Mouse (Mus musculus) neutrophil, adult 5-6 weeks (primary cell): ENCODE measurements around the gene Olfr1199. TPM values are rescaled to one million over a fixed set of nuclear protein-coding genes. Genes with fewer than 3 reads are reported as not detected.

ENCODE experiments used
- ATAC-seq: fragments of 151-379, 151-347 bp; 2 replicates; pipeline ENCODE4 v1.8.0; 2017; ENCODE audit warnings: mild to moderate bottlenecking, moderate TSS enrichment; ENCODE audit not compliant: insufficient number of reproducible peaks, poor library complexity, low FRiP score, severe bottlenecking; ENCODE audit errors: extremely low read depth
- total RNA-seq: library from RNA; stranded (forward); fragments of 200-1000 nt; gene quantifications from 2 replicates; pipeline ENCODE4 v1.2.3, GENCODE M21; 2017

Gene Olfr1199
- total RNA-seq = not detected in 2 replicates

- no peak for ATAC-seq
These were observed at the start of gene Olfr1199 for GRCm38 (mm10) chr2:88760369-88760768. Gene Olfr1199, minus strand, starts transcription at chr2:88760469.

- ATAC-seq = no peak
These were observed 32.5 kb upstream of the Olfr1199 start, which contains the start of gene Olfr1201 for GRCm38 (mm10) chr2:88792736-88793135. Gene Olfr1201, plus strand, starts transcription at chr2:88793036.

- ATAC-seq = no peak
These were observed 10.1 kb upstream of the Olfr1199 start, which contains the start of gene Olfr1200 for GRCm38 (mm10) chr2:88770388-88770787. Gene Olfr1200, minus strand, starts transcription at chr2:88770488.

GRCm38 (mm10) chr2:88751270-88751669 lies 9.0 kb downstream of the Olfr1199 start, which contains the start of gene Olfr1198:
Gene Olfr1198, minus strand, starts transcription at chr2:88751370.
- no peak for ATAC-seq

- ATAC-seq = no peak
These were observed 16.9 kb downstream of the Olfr1199 start for GRCm38 (mm10) chr2:88743379-88743778.

- ATAC-seq = no peak
These were observed 28.0 kb downstream of the Olfr1199 start, which contains the start of gene Olfr1197 for GRCm38 (mm10) chr2:88732266-88732665. Gene Olfr1197, minus strand, starts transcription at chr2:88732366.

- ATAC-seq = no peak
These were observed 55.8 kb downstream of the Olfr1199 start, which contains the start of gene Olfr1196 for GRCm38 (mm10) chr2:88704497-88704896. Gene Olfr1196, minus strand, starts transcription at chr2:88704597.

Other genes starting within 250 kb of the Olfr1199 start
- gene Olfr1186, start 241.9 kb downstream of the Olfr1199 start, total RNA-seq = not detected in 2 replicates
- gene Olfr1188, start 203.5 kb downstream of the Olfr1199 start, total RNA-seq = not detected in 2 replicates
- gene Olfr1189, start 174.0 kb downstream of the Olfr1199 start, total RNA-seq = not detected in 2 replicates
- gene Olfr1191-ps1, start 119.9 kb downstream of the Olfr1199 start, total RNA-seq = not detected in 2 replicates
- 0.12 TPM in 1 of 2 replicates, not detected in the other for gene Olfr1192-ps1, start 112.0 kb downstream of the Olfr1199 start, total RNA-seq
- gene Olfr1193, start 84.8 kb downstream of the Olfr1199 start, total RNA-seq = not detected in 2 replicates
- not detected in 2 replicates for gene Olfr1195, start 71.3 kb downstream of the Olfr1199 start, total RNA-seq
- not detected in 2 replicates for gene Olfr1196, start 55.9 kb downstream of the Olfr1199 start, total RNA-seq
- not detected in 2 replicates for gene Olfr1197, start 28.1 kb downstream of the Olfr1199 start, total RNA-seq
- gene Olfr1198, start 9.1 kb downstream of the Olfr1199 start, total RNA-seq = not detected in 2 replicates
- gene Olfr1200, start 10.0 kb upstream of the Olfr1199 start, total RNA-seq = not detected in 2 replicates
- gene Olfr1201, start 32.6 kb upstream of the Olfr1199 start, total RNA-seq = not detected in 2 replicates
- gene Olfr1202, start 54.0 kb upstream of the Olfr1199 start, total RNA-seq = not detected in 2 replicates
- not detected in 2 replicates for gene Olfr1205, start 69.3 kb upstream of the Olfr1199 start, total RNA-seq
- not detected in 2 replicates for gene Olfr1204, start 88.8 kb upstream of the Olfr1199 start, total RNA-seq
- not detected in 2 replicates for gene Olfr1206, start 102.8 kb upstream of the Olfr1199 start, total RNA-seq
- gene Olfr1208, start 141.8 kb upstream of the Olfr1199 start, total RNA-seq = 0.25 TPM in 1 of 2 replicates, not detected in the other
- not detected in 2 replicates for gene Olfr1209, start 154.7 kb upstream of the Olfr1199 start, total RNA-seq
- gene Olfr1211, start 177.6 kb upstream of the Olfr1199 start, total RNA-seq = not detected in 2 replicates
- not detected in 2 replicates for gene Olfr1212, start 193.5 kb upstream of the Olfr1199 start, total RNA-seq
- not detected in 2 replicates for gene Gm13762, start 219.8 kb upstream of the Olfr1199 start, total RNA-seq
- not detected in 2 replicates for gene Olfr1214, start 232.2 kb upstream of the Olfr1199 start, total RNA-seq
- not detected in 2 replicates for gene Olfr1215, start 246.5 kb upstream of the Olfr1199 start, total RNA-seq